Mouse (Mus musculus) Muller cell, postnatal 12 days (primary cell): ENCODE results near the gene Hscb.

ENCODE experiments used
- DNase-seq: peaks from one replicate; pipeline ENCODE4 v3.0.0-alpha.2; 2015; ENCODE audit errors: inconsistent ontology term

Hscb gene

GRCm38 (mm10) chr5:110831036-110831720 is 8.4 kb downstream of the Hscb start:
- no peak for DNase-seq

GRCm38 (mm10) chr5:110827576-110827975 is 12.0 kb downstream of the Hscb start:
- DNase-seq = no peak

- DNase-seq = no peak
Measured at GRCm38 (mm10) chr5:110826781-110827495, 12.6 kb downstream of the Hscb start.

GRCm38 (mm10) chr5:110824421-110824820 is 15.2 kb downstream of the Hscb start:
- no peak for DNase-seq

GRCm38 (mm10) chr5:110809667-110810325 is 29.8 kb downstream of the Hscb start, which contains the start of gene Ulk1:
Ulk1 (minus strand) TSS chr5:110810097.
- peak; percentile 99 for DNase-seq

- DNase-seq = peak; percentile 37
Measured at GRCm38 (mm10) chr5:110808821-110809666, 30.5 kb downstream of the Hscb start.

GRCm38 (mm10) chr5:110808061-110808631 is 31.4 kb downstream of the Hscb start:
- peak; percentile 92 for DNase-seq

- DNase-seq = no peak
Measured at GRCm38 (mm10) chr5:110807453-110807852, 32.1 kb downstream of the Hscb start.

- no peak for DNase-seq
Measured at GRCm38 (mm10) chr5:110806676-110807075, 32.9 kb downstream of the Hscb start.

GRCm38 (mm10) chr5:110806154-110806553 is 33.4 kb downstream of the Hscb start:
- DNase-seq = no peak

GRCm38 (mm10) chr5:110804012-110804743 is 35.4 kb downstream of the Hscb start:
- DNase-seq = no peak

GRCm38 (mm10) chr5:110802809-110803208 is 36.8 kb downstream of the Hscb start:
- DNase-seq = no peak

GRCm38 (mm10) chr5:110802186-110802585 is 37.4 kb downstream of the Hscb start:
- DNase-seq = peak; percentile 85

- no peak for DNase-seq
Measured at GRCm38 (mm10) chr5:110801036-110801624, 38.4 kb downstream of the Hscb start.

GRCm38 (mm10) chr5:110797696-110798095 is 41.9 kb downstream of the Hscb start:
- peak; percentile 33 for DNase-seq

GRCm38 (mm10) chr5:110794363-110794762 is 45.2 kb downstream of the Hscb start:
- no peak for DNase-seq

- peak; percentile 45 for DNase-seq
Measured at GRCm38 (mm10) chr5:110788684-110789083, 50.9 kb downstream of the Hscb start.

- DNase-seq = no peak
Measured at GRCm38 (mm10) chr5:110786081-110786835, 53.3 kb downstream of the Hscb start.

- DNase-seq = no peak
Measured at GRCm38 (mm10) chr5:110783150-110783549, 56.4 kb downstream of the Hscb start.
